Mouse (Mus musculus) olfactory bulb, adult 2 months (tissue): ENCODE data around the gene Slc16a3.

Experiments
- CTCF ChIP-seq: fragments of 200-500 bp; IDR thresholded peaks from 2 replicates; pipeline ENCODE4 v1.5.1; 2012; ENCODE audit warnings: low read depth, mild to moderate bottlenecking, low read length, moderate library complexity; ENCODE audit not compliant: insufficient read depth
- POLR2A ChIP-seq: fragments of 200-500 bp; IDR thresholded peaks from 2 replicates; pipeline ENCODE4 v1.6.1; 2012; ENCODE audit warnings: mild to moderate bottlenecking, low read depth, low read length, moderate library complexity; ENCODE audit not compliant: insufficient read depth

DNA sequence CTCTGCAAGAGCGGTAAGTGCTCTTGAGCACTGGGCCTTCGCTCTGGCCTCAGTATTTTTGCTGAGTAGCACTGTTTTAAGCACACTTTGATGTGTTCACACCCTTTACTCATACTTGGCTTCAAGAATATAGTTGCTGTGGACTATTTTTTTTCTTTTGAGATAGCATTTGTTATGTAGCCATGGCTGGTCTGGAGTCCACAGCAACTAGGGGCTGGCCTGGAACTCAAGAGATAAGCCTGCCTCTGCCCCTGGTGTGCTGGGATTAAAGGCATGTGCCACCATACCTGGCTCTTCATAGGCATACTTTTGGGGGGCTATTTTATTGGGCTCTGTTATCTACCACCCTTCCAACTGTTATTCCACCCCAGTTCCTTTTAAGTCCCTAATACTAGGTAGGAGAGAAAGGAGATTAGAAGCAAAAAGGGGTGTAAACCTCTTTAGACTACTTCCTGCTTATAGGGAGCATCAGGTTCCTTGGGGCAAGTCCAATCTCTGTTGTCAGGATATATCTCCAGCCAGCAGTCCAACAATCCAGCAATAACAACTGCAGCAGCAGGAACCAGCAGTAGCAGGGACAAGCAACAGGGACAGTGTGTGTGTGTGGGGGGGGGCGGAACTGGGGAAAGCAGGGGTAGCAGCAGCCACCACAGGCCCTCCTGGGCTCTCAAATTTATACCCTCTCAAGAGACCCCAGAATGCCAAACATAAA is 61.9 kb downstream of the Slc16a3 start:
- TF ChIP-seq POLR2A, result no peak
- no peak for TF ChIP-seq CTCF
